Mouse (Mus musculus) liver, postnatal 0 days (tissue): ENCODE data around the gene Carm1. TPM values are rescaled to one million over a fixed set of nuclear protein-coding genes. Genes with fewer than 3 reads are reported as not detected.

Experiments used
- ATAC-seq: fragments of 200-750 bp; cut with Nextera tagmentation; 2 replicates; pipeline ENCODE4 v1.8.0; 2017; ENCODE audit warnings: mild to moderate bottlenecking, moderate library complexity
- DNase-seq: peaks from one replicate; pipeline ENCODE4 v3.0.0-alpha.2; 2016
- H3K27ac ChIP-seq: fragments of 300-500 bp; sonication (generic); 2 replicates; pipeline ENCODE4 v1.5.1; 2014; ENCODE audit warnings: antibody characterized with exemption, moderate library complexity, mild to moderate bottlenecking, low read depth
- H3K27me3 ChIP-seq: fragments of 300-500 bp; sonication (generic); 2 replicates; pipeline ENCODE4 v1.6.1; 2014; ENCODE audit warnings: low read length, control low read depth, mixed read lengths; ENCODE audit not compliant: insufficient read depth
- H3K36me3 ChIP-seq: fragments of 300-500 bp; sonication (generic); replicated peaks from 2 replicates; pipeline ENCODE4 v1.6.1; 2014; ENCODE audit warnings: mild to moderate bottlenecking, control low read depth, low read length, moderate library complexity, mixed read lengths; ENCODE audit not compliant: insufficient read depth
- H3K4me1 ChIP-seq: fragments of 300-500 bp; sonication (generic); 2 replicates; pipeline ENCODE4 v1.6.1; 2014; ENCODE audit warnings: antibody characterized with exemption, mild to moderate bottlenecking, control low read depth; ENCODE audit not compliant: insufficient read depth
- H3K4me2 ChIP-seq: fragments of 300-500 bp; sonication (generic); 2 replicates; pipeline ENCODE4 v1.6.1; 2014; ENCODE audit warnings: low read depth, mild to moderate bottlenecking, low read length, moderate library complexity, mixed read lengths
- H3K4me3 ChIP-seq: fragments of 300-500 bp; sonication (generic); 2 replicates; pipeline ENCODE4 v1.5.1; 2014; ENCODE audit warnings: low read depth, low read length
- H3K9ac ChIP-seq: fragments of 300-500 bp; sonication (generic); replicated peaks from 2 replicates; pipeline ENCODE4 v1.6.1; 2014; ENCODE audit warnings: mild to moderate bottlenecking, moderate library complexity
- H3K9me3 ChIP-seq: fragments of 300-500 bp; sonication (generic); 2 replicates; pipeline ENCODE4 v1.6.1; 2016; ENCODE audit warnings: mild to moderate bottlenecking, control low read depth, low read length, mixed read lengths
- CTCF ChIP-seq: sonication (generic); IDR thresholded peaks from 2 replicates; pipeline ENCODE4 v1.5.1; 2016; ENCODE audit warnings: antibody characterized with exemption, low read depth
- EP300 ChIP-seq: IDR thresholded peaks from 2 replicates; pipeline ENCODE4 v1.6.1; 2016; ENCODE audit warnings: antibody characterized with exemption, low read depth, mild to moderate bottlenecking
- WGBS: fragments of 180-500 bp; shearing (Covaris S2); extraction: QIAGEN DNeasy Blood & Tissue Kit; methylation state at CpG from one replicate; pipeline ENCODE4 v1.1.7; 2014; ENCODE audit not compliant: insufficient replicate concordance; 5-methylcytosine and 5-hydroxymethylcytosine counted together
- polyA plus RNA-seq: library from polyadenylated mRNA; unstranded; fragments of >200 nt; fragmentation: Nextera tagmentation; extraction: Ambion mirVana; gene quantifications from 2 replicates; pipeline ENCODE4 v1.2.1, GENCODE M21; 2015

The Carm1 gene
- polyA plus RNA-seq, 1 experiment from 2014 or later, result 8.6 TPM

DNA sequence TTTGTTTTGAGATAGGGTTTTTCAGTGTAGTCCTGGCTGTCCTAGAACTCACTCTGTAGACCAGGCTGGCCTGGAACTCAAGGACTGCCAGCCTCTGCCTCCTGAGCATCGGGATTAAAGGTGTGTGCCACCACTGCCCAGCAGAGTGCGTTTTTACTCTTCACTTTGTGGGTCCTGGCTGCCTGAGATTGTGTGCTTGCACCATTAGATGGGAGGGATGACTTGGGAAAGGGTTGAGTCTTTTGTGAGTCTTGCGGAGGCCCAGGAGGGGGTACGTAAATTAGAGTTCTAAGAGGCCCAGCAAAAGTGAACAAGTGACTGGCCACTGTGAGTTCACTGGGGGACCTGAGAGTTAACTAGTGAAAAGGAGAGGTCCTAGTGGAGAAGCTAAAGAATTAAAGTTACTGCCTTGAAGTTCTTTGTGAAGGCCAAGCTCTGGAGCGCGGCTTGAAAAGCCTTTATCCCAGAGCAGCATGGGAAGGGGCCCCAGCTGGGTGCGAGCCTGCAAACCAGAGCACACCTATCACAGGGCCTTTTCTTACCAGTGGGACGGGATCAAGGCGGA is 1.3 kb upstream of the Carm1 start:
- Histone ChIP-seq H3K4me1 (peaks cover 27% of the 10 kb centered on the region), H3K27me3 (no peaks in the 10 kb centered on the region), H3K4me2 (peak overlapping the region; percentile 88), H3K9me3 (no peaks in the 10 kb centered on the region), H3K4me3 (peak overlapping the region; percentile 65), H3K9ac (peak overlapping the region; percentile 57), H3K36me3 (peaks cover 7% of the 10 kb centered on the region), H3K27ac (peak overlapping the region; percentile 80)
- ATAC-seq (peak; percentile 55), DNase-seq (no peak)
- 21% methylated on average over 9 of the region's 9 CpGs for WGBS
- TF ChIP-seq EP300, result no peak
- no peak for TF ChIP-seq CTCF

DNA sequence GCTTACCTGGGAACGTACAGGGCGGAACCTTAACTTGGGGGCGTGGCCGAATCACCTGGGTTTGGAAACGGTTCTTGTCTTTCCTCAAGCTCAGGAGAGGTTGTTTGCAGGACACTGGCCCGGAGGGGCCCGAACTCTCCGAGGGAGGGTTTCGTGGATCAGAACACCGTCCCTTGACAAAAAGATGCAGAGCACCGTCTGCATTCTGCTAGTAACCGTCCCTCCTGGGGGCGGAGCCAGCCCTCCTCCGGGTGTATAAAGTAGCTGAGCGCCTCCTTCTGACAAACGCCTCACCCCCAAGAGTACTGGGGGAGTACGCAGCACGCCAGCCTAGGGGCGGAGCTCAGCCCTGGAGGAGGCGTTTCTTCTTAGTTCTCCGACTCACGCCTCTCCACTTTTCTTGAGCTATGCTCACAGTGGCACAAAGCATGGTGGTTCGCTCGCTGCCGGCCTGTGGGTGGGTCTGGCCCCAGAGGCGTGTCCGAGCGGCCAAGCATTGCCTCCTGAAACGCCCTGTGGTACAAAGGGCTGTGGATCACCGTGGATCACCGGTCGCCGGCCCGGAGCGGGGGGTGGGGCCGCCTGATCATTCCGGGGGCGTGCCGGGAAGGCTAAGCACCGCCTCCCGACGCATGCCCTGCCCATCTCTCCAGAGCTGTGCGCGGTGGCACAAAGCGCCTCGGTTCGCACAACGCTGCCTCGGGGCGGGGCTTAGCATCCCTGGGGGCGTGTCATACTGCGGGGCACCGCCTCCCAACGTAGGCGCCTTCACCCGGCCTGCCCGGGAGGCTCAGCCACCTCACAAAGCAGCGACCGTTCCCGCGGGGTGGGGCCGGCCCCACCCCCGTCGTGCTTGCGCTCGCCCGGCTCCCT is 542 bp upstream of the Carm1 start:
- TF ChIP-seq CTCF (peak; percentile 77), EP300 (no peak)
- peaks cover 10% of the 10 kb centered on the region for H3K36me3 ChIP-seq
- H3K4me3 ChIP-seq, result peak overlapping the region; percentile 65
- peak overlapping the region; percentile 88 for H3K4me2 ChIP-seq
- DNase-seq, result peak; percentile 100
- no peaks in the 10 kb centered on the region for H3K27me3 ChIP-seq
- peak overlapping the region; percentile 80 for H3K27ac ChIP-seq
- peaks cover 23% of the 10 kb centered on the region for H3K4me1 ChIP-seq
- H3K9me3 ChIP-seq, result no peaks in the 10 kb centered on the region
- peak; percentile 87 for ATAC-seq
- WGBS, result under 1% methylated on average over 63 of the region's 67 CpGs
- H3K9ac ChIP-seq, result peak overlapping the region; percentile 57

DNA sequence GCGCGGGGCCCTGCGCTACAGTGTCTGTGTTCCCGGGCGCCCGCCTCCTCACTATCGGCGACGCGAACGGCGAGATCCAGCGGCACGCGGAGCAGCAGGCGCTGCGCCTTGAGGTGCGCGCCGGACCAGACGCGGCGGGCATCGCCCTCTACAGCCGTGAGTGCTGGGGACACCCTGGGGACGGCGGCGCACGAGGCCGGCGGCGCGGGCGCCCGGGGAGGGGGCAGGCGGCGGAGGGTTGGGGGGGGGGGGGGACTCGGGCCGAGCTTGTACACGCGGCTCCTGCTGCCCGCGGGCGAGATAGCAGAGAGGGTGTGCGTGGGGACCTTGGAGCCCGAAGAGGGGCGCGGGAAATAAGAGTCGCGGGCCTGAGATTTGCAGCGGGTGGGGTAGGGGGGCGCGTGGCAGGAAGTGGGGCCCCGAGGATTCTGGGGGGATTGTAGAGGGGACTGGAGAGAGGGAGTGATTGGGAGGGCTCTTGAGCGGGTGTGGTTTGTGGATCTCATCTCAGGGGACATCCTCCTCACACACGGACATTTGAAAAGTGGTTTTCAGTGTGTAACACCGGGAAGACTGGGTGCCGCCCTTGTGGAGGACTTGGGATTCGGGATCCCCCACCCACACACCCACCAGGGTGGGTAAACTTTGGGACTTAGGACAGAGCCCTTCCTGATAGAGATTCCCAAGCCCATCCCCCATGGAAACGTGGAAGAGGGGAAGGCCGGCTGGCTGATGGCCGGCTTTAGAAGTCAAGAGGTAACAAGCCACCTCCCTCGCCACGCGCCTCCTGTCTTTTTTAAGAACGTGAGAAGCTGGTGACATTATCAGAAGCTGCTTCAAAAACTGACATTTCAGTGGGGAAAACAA is 614 bp downstream of the Carm1 start:
- H3K36me3 ChIP-seq, result peaks cover 11% of the 10 kb centered on the region
- peak overlapping the region; percentile 81 for H3K4me3 ChIP-seq
- ATAC-seq (peak; percentile 8), DNase-seq (peak; percentile 48)
- H3K9me3 ChIP-seq, result no peaks in the 10 kb centered on the region
- TF ChIP-seq CTCF, result peak; percentile 24; the same call in 1 of the 2 replicates
- TF ChIP-seq EP300, result no peak
- H3K9ac ChIP-seq, result peak overlapping the region; percentile 98
- no peaks in the 10 kb centered on the region for H3K27me3 ChIP-seq
- peak overlapping the region; percentile 95 for H3K27ac ChIP-seq
- peak overlapping the region; percentile 91 for H3K4me2 ChIP-seq
- peaks cover 23% of the 10 kb centered on the region for H3K4me1 ChIP-seq
- WGBS, result under 1% methylated on average over 32 of the region's 66 CpGs

DNA sequence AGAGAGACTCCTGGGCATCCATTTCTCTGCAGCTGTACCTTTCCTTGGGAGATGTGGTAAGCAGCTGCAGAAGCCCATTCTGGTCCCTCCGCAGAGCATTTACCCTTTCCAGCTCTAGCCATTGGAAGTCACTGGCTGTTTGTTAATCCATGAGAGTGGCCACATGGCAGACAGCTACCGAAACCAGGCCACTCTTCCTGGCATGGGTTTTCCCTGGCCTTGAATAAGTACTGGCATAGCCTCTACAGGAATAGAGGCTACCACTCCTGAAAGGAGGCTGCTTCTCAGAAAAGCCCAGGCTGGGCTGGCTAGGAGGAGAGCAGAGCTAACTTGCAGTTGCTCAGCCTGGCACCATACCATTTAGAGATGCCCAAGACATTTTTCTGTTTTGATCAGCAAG is 4.4 kb downstream of the Carm1 start:
- DNase-seq (peak; percentile 8), ATAC-seq (no peak)
- no peak overlapping the region for H3K4me2 ChIP-seq
- no peak overlapping the region for H3K27ac ChIP-seq
- 93% methylated on average over 2 of the region's 2 CpGs for WGBS
- H3K36me3 ChIP-seq, result peaks cover 11% of the 10 kb centered on the region
- H3K9ac ChIP-seq, result no peak overlapping the region
- no peaks in the 10 kb centered on the region for H3K9me3 ChIP-seq
- peaks cover 23% of the 10 kb centered on the region for H3K4me1 ChIP-seq
- H3K4me3 ChIP-seq, result no peak overlapping the region
- no peaks in the 10 kb centered on the region for H3K27me3 ChIP-seq
- TF ChIP-seq EP300 (no peak), CTCF (no peak)

DNA sequence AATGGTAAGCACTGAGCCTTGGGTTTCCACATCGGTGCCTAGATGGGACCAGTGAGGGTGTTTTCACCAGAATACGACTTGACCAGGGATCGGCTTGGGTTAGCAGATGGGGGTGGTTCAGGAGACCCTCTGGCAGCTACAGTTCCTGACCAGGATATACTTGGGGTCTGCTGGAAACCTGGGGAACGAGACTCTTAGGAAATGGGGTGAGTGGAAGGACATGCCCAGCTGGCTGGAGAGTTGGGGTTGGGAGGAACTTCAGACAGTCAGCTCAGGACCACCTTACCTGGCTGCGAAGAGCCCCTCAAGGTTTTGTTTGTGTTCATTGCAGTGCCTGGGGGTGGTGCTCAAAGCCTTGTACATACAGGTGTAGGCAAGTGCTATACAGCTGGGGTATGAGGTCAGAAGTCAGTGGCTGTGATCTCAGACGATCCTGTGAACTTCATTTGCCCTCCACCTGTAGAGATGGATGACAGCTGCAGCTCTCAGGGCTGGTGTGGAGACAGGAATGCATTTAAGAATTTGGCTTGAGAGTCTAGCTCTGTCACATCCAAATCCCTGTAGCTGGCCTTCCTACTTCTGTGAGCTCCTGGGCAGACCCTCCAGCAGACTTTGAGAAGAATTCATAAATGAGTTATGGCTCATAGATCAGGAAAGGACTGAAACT is 7.0 kb downstream of the Carm1 start:
- peaks cover 34% of the 10 kb centered on the region for H3K4me1 ChIP-seq
- 85% methylated on average over 6 of the region's 6 CpGs for WGBS

More for the DNA sequence above, 7.0 kb downstream of the Carm1 start:
- Histone ChIP-seq H3K36me3 (peaks cover 13% of the 10 kb centered on the region), H3K27me3 (no peaks in the 10 kb centered on the region), H3K9me3 (no peaks in the 10 kb centered on the region), H3K4me3 (no peak overlapping the region), H3K4me2 (no peak overlapping the region), H3K27ac (no peak overlapping the region), H3K9ac (no peak overlapping the region)
- TF ChIP-seq EP300 (no peak), CTCF (no peak)
- DNase-seq, result no peak
- ATAC-seq, result no peak
